Comparison of ENCODE assay signal across 14 mouse cellular contexts in the genomic region with DNA sequence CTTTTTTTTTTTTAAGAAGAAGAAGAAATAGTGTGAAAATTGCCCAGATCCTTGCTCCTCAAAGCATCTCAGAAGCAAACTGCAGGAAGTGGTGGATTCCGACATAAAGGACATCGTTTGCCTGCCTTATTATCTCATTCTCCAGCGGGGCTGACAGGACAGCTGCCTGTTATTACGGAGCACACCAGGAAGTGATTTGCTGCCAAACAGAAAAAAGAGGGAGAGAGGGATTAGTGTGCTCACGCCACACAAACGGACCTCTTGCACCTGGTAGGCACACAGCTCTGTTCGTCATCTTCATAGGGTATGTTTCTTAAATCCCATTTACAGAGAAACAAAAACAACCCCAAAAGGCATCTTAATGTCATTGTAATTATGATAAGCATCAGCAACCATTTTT.
A peak's percentile ranks its signal among the peaks of the same experiment; 100 is the strongest.
DNase-seq lines count a peak whose midpoint lies in the region; ATAC-seq and TF ChIP-seq lines count a peak whose summit lies in the region.
"Had no signal": no experiment of that assay in that cellular context is flagged by ENCODE, and none has a peak within 500 bp of the region (broad histone marks: within the 10 kb centered on the region; RNA-seq: fewer than 3 reads in every experiment).

No protein-coding gene starts in this region.

- no peak for ATAC-seq in heart, postnatal 0 days (ENCODE audit: insufficient read depth, low read depth)
- ATAC-seq in embryonic facial prominence, embryonic 12.5 days (ENCODE audit: insufficient number of reproducible peaks, insufficient read depth, low FRiP score, low TSS enrichment) = no peak
- ATAC-seq in hindbrain, postnatal 0 days = no peak
- ATAC-seq: CD4-positive, CD25-positive, alpha-beta regulatory T cell, adult 4 months had no signal

- intact Hi-C loops in heart, postnatal 14 days (cut with DNase I) = no loop called here

- no peak for TF ChIP-seq EP300 in heart, postnatal 0 days (IDR thresholded peaks at IDR 0.05; ENCODE audit: low read depth)

- no peak overlapping the region for H3K4me3 ChIP-seq in heart, postnatal 0 days (ENCODE audit: low read depth, low read length)
- H3K4me3 ChIP-seq in embryonic facial prominence, embryonic 12.5 days = no peak overlapping the region
- no peak overlapping the region for H3K4me3 ChIP-seq in hindbrain, postnatal 0 days (ENCODE audit: low read length)
- H3K4me3 ChIP-seq: erythroblast, embryonic 14.5 days; myocyte had no signal

- no peaks in the 10 kb centered on the region for H3K36me3 ChIP-seq in heart, postnatal 0 days (replicated peaks; ENCODE audit: control insufficient read depth, insufficient read depth, low read length)
- no peaks in the 10 kb centered on the region for H3K36me3 ChIP-seq in embryonic facial prominence, embryonic 12.5 days
- H3K36me3 ChIP-seq in hindbrain, postnatal 0 days (ENCODE audit: insufficient read depth, low read length) = no peaks in the 10 kb centered on the region

- TF ChIP-seq CTCF in heart, postnatal 0 days (IDR thresholded peaks at IDR 0.05; ENCODE audit: low read depth) = no peak
- TF ChIP-seq CTCF in hindbrain, postnatal 0 days (IDR thresholded peaks at IDR 0.05; ENCODE audit: low read depth) = no peak

- 0 out of 2 replicates have a peak, but pooled peaks cover 2% of the 10 kb centered on the region for H3K4me1 ChIP-seq in heart, postnatal 0 days (ENCODE audit: control insufficient read depth, insufficient read depth)
- H3K4me1 ChIP-seq in embryonic facial prominence, embryonic 12.5 days = peaks cover 24% of the 10 kb centered on the region
- no peaks in the 10 kb centered on the region; the same call in 1 of the 2 replicates for H3K4me1 ChIP-seq in hindbrain, postnatal 0 days (ENCODE audit: insufficient read depth, low read length)

- 19% methylated on average over 7 of the region's 7 CpGs for WGBS in heart, postnatal 0 days
- WGBS in embryonic facial prominence, embryonic 12.5 days = 4% methylated on average over 7 of the region's 7 CpGs
- 13% methylated on average over 7 of the region's 7 CpGs for WGBS in hindbrain, postnatal 0 days

- 0 out of 2 replicates have a peak, but pooled peaks cover 4% of the 10 kb centered on the region for H3K27me3 ChIP-seq in heart, postnatal 0 days (ENCODE audit: control insufficient read depth, insufficient read depth, low read length)
- no peaks in the 10 kb centered on the region for H3K27me3 ChIP-seq in embryonic facial prominence, embryonic 12.5 days
- 0 out of 2 replicates have a peak, but pooled peaks cover 3% of the 10 kb centered on the region for H3K27me3 ChIP-seq in hindbrain, postnatal 0 days (ENCODE audit: insufficient read depth, low read length)

- no peaks in the 10 kb centered on the region for H3K9me3 ChIP-seq in heart, postnatal 0 days (replicated peaks; ENCODE audit: control insufficient read depth, low read length)
- no peaks in the 10 kb centered on the region for H3K9me3 ChIP-seq in embryonic facial prominence, embryonic 12.5 days
- no peaks in the 10 kb centered on the region for H3K9me3 ChIP-seq in hindbrain, postnatal 0 days (ENCODE audit: low read length)

- no peak overlapping the region for H3K9ac ChIP-seq in heart, postnatal 0 days (replicated peaks; ENCODE audit: low read depth, low read length)
- H3K9ac ChIP-seq in embryonic facial prominence, embryonic 12.5 days = no peak overlapping the region
- H3K9ac ChIP-seq in hindbrain, postnatal 0 days (replicated peaks; ENCODE audit: low read length) = no peak overlapping the region

- peak overlapping the region; percentile 33; the same call in 1 of the 2 replicates for H3K27ac ChIP-seq in heart, postnatal 0 days (ENCODE audit: low read depth)
- H3K27ac ChIP-seq in embryonic facial prominence, embryonic 12.5 days = 0 out of 2 replicates have a peak overlapping the region, but pooled peaks have one; percentile 56
- peak overlapping the region; percentile 48; the same call in 1 of the 2 replicates for H3K27ac ChIP-seq in hindbrain, postnatal 0 days

- peak; percentile 34 for DNase-seq in heart, postnatal 0 days (ENCODE audit: low spot score)
- no peak for DNase-seq in heart, postnatal 14 days
- peak; percentile 30 for DNase-seq in lung, postnatal 10 days
- DNase-seq in lung, postnatal 36 days = no peak
- DNase-seq in hindbrain, postnatal 0 days (ENCODE audit: low spot score) = peak; percentile 66
- DNase-seq in thymus, postnatal 14 days = no peak
- DNase-seq in right cerebral cortex, adult 2 months (ENCODE audit: low spot score in 2 of 2) = no peak
- DNase-seq: adrenal gland, postnatal 14 days; cerebellum, adult 11 months; gastrocnemius, postnatal 25 days had no signal

- no peak overlapping the region for H3K4me2 ChIP-seq in heart, postnatal 0 days (ENCODE audit: low read depth, low read length)
- no peak overlapping the region for H3K4me2 ChIP-seq in embryonic facial prominence, embryonic 12.5 days (replicated peaks)
- peak overlapping the region; percentile 21 for H3K4me2 ChIP-seq in hindbrain, postnatal 0 days (ENCODE audit: low read depth, low read length)

Comparison
In these comparisons a context has a peak if more than half of its experiments do, and no peak if none do; other contexts are left out.
1. DNase-seq: peak in heart, postnatal 0 days (single experiment), lung, postnatal 10 days (single experiment) and hindbrain, postnatal 0 days (single experiment); none in heart, postnatal 14 days (0 of 2), lung, postnatal 36 days (single experiment), thymus, postnatal 14 days (single experiment) and right cerebral cortex, adult 2 months (0 of 2).
2. Peak in every context shown above with its lines, with median percentiles within 50 percentile points of each other: H3K27ac ChIP-seq.